Mouse (Mus musculus): ENCODE data around the gene Ankrd10. TPM values are rescaled to one million over a fixed set of nuclear protein-coding genes. Genes with fewer than 3 reads are reported as not detected.
A peak's percentile ranks its signal among the peaks of the same experiment; 100 is the strongest.

Ankrd10 gene
- polyA plus RNA-seq, 1 experiment from 2014 or later, result 99.4 TPM

DNA sequence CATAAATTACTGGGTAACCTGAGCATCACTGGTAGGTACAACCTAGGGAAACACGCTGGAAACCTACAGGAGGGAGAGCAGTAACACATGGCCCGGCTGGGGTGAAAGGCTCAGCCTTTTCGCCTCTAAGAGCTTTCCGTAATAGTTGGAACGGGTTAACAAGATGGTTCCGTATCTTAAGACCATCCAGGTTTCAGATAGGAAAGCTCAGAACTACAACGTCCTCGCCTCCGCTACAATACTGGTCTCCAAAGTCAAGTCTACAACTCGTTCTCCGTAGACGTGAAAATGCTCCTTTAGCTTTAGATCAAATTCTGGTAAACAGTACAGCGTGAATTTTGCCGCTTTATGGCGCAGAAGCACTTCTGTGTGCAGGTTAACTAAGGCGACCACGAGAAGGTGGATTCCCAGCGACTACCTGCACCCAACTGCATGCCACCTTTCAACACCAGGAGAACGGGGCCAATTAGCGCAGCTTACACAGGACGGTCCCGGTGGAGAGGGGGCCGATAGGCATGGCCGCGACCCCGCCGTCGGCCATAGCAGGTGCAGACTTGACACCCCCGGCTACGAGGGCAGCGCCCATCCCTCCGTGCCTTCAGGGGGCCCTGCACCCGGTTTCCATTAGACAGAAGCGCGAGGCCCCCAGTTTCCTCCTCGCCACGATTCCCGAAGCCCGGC lies 1.1 kb downstream of the Ankrd10 start:
- Histone ChIP-seq H3K9me3 (replicated peaks) (no peaks in the 10 kb centered on the region), H3K36me3 (peaks cover 34% of the 10 kb centered on the region), H3K27ac (peak overlapping the region; percentile 100), H3K4me1 (peaks cover 43% of the 10 kb centered on the region), H3K27me3 (no peaks in the 10 kb centered on the region), H3K9ac (peak overlapping the region; percentile 96), H3K4me2 (peak overlapping the region; percentile 67), H3K4me3 (replicated peaks) (peak overlapping the region; percentile 97)
- no peak; the same call in 1 of the 2 replicates for ATAC-seq (replicated peaks; ENCODE audit: low FRiP score)
- WGBS, result under 1% methylated on average over 39 of the region's 39 CpGs

DNA sequence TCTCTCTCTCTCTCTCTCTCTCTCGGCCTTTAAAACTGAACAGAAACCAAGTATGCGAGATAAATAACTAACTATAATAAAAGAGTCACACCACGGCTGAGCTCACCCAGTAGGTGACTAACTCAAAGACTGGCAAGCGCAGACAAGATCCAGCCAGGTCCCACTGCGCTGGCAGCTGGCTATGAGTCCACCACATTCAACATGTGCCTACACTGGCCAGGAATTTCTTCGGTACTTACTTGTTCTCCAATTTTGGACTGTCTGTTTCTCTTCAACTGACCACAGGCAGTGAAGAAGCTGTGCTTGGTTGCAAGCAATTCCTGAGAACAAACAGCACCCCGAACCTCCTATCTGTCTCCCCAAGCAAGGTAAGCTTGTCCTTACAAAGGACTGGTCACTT lies 2.1 kb downstream of the Ankrd10 start:
- Histone ChIP-seq H3K36me3 (peaks cover 44% of the 10 kb centered on the region), H3K27ac (0 out of 2 replicates have a peak overlapping the region, but pooled peaks have one; percentile 100), H3K4me1 (peaks cover 43% of the 10 kb centered on the region), H3K4me3 (replicated peaks) (peak overlapping the region; percentile 97), H3K4me2 (peak overlapping the region; percentile 67), H3K27me3 (no peaks in the 10 kb centered on the region), H3K9ac (peak overlapping the region; percentile 96; the same call in 1 of the 2 replicates), H3K9me3 (replicated peaks) (no peaks in the 10 kb centered on the region)
- 45% methylated on average over 7 of the region's 7 CpGs for WGBS
- no peak for ATAC-seq (replicated peaks; ENCODE audit: low FRiP score)

DNA sequence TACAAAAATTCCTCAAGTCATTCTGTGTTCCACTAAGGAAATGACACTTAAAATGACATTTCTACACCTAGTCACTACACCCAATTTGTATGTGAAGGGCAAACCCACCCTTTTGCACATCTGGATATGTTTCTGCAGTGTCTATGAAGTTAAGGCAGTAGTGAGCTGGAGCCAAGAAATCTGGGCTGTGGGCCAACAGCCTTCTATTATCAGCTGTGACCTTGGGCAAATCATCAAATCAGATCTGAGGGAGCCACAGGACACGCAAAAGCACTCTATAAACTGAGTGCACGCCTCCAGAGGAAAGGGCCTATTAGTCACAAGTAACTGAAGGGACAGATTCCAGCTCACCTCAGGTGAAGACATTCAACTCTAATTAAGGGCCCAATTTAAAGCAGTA lies 3.2 kb downstream of the Ankrd10 start:
- no peak overlapping the region for H3K27ac ChIP-seq
- no peak overlapping the region for H3K9ac ChIP-seq
- WGBS, result 20% methylated on average over 2 of the region's 2 CpGs
- no peaks in the 10 kb centered on the region for H3K9me3 ChIP-seq (replicated peaks)
- no peak for ATAC-seq (replicated peaks; ENCODE audit: low FRiP score)
- H3K36me3 ChIP-seq, result peaks cover 52% of the 10 kb centered on the region
- H3K27me3 ChIP-seq, result no peaks in the 10 kb centered on the region
- H3K4me3 ChIP-seq (replicated peaks), result no peak overlapping the region
- H3K4me1 ChIP-seq, result peaks cover 43% of the 10 kb centered on the region
- H3K4me2 ChIP-seq, result peak overlapping the region; percentile 67

DNA sequence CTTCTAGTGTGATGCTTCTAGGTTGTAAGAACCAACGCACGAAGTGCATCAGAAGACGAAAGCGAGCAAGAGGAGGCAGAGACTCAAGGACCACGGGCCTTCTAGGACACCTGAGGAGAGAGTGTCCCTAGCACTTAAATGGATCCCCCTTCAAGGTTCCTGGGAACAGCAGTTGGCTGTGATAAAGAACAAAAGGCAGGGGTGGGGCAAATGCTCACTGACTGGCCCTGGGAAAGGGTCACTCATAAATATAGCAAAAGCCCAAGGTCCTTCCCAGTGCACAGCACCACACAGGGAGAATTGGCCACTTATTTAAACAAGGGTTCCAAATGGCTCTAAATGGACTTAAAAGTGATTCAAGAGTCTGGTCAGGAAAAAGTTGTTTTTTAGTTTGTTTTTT lies 6.4 kb downstream of the Ankrd10 start:
- Histone ChIP-seq H3K4me3 (replicated peaks) (no peak overlapping the region), H3K36me3 (peaks cover 77% of the 10 kb centered on the region), H3K9me3 (replicated peaks) (no peaks in the 10 kb centered on the region), H3K27me3 (no peaks in the 10 kb centered on the region), H3K4me2 (no peak overlapping the region), H3K27ac (no peak overlapping the region), H3K9ac (no peak overlapping the region), H3K4me1 (peaks cover 29% of the 10 kb centered on the region)
- 72% methylated on average over 5 of the region's 5 CpGs for WGBS
- no peak for ATAC-seq (replicated peaks; ENCODE audit: low FRiP score)

DNA sequence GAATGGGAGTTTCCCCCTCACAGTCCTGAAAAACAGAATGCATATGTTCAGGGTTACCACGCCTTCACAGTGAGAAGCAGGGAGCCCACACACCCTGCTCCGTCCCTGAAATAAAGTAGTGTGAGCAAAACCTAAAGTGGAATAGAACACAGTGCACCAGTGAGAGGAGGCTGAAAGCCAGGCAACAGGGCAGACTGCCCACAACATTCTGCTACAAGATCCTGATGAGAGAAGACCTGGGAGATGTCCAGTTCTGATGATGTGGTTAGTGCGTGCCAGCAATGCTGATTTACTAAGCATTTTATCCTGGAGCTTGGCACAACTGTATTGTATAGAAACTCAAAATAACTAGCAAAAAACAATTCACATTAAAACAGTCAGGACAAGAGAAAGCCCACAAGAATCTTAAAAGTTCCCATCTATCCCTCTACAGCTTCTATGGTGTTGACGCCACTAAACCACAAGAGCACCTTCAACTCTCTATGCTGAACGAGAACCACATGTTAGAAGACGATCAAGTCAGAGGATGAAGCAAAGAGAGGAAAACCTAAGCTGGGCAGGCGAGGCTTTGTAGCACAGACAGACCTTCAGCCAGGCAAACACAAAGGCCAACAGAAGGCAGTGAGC lies 6.9 kb downstream of the Ankrd10 start:
- no peak overlapping the region for H3K9ac ChIP-seq
- H3K27me3 ChIP-seq, result no peaks in the 10 kb centered on the region
- H3K27ac ChIP-seq, result no peak overlapping the region
- no peaks in the 10 kb centered on the region for H3K9me3 ChIP-seq (replicated peaks)
- no peak overlapping the region for H3K4me2 ChIP-seq
- 77% methylated on average over 7 of the region's 7 CpGs for WGBS
- peaks cover 81% of the 10 kb centered on the region for H3K36me3 ChIP-seq
- no peak overlapping the region for H3K4me3 ChIP-seq (replicated peaks)
- no peak for ATAC-seq (replicated peaks; ENCODE audit: low FRiP score)
- peaks cover 24% of the 10 kb centered on the region for H3K4me1 ChIP-seq

DNA sequence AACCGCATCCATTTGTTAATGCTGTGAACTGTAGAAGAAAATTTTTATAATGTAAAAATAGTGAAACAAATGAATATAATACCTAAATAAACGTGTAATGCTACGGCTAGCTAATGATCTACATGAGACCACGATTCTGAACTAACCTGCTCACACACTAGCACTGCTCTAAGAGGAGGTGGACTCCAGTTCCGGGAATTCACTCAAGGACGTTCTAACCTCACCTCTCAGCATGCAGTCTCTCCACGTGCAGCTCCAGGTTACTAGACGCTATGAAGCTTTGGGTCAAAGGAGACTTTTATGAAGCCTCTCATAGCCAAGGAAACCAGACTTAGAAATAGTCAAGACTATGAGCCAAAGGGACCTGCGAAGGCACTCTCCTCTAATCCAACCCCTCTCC lies 7.8 kb downstream of the Ankrd10 start:
- H3K9me3 ChIP-seq (replicated peaks), result no peaks in the 10 kb centered on the region
- H3K4me3 ChIP-seq (replicated peaks), result no peak overlapping the region
- H3K9ac ChIP-seq, result no peak overlapping the region
- peaks cover 15% of the 10 kb centered on the region for H3K4me1 ChIP-seq
- H3K27me3 ChIP-seq, result no peaks in the 10 kb centered on the region
- H3K27ac ChIP-seq, result no peak overlapping the region
- no peak for ATAC-seq (replicated peaks; ENCODE audit: low FRiP score)
- WGBS, result 87% methylated on average over 9 of the region's 9 CpGs
- peaks cover 85% of the 10 kb centered on the region for H3K36me3 ChIP-seq
- no peak overlapping the region for H3K4me2 ChIP-seq

DNA sequence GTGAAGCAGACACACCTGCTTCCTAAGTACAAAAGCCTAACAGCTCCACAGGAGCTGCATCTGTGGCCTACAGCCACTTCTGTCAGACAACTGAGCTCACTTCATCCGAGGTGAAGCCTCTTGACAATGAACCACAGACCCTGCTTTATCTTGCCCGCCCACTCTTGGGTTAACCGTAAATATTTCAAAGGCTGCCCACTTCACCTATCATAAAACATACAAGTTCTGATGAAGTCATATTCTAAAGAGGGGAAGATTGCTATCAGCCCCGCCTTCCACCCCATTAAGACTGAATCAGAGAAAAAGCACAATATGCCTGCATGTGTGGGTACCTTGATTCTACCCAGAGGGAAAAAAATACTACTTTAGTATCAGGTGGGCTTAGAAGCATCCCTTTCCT lies 10.5 kb downstream of the Ankrd10 start:
- Histone ChIP-seq H3K4me1 (no peaks in the 10 kb centered on the region), H3K36me3 (peaks cover 85% of the 10 kb centered on the region), H3K9me3 (replicated peaks) (no peaks in the 10 kb centered on the region), H3K4me2 (no peak overlapping the region), H3K4me3 (replicated peaks) (no peak overlapping the region), H3K27me3 (no peaks in the 10 kb centered on the region), H3K27ac (no peak overlapping the region), H3K9ac (no peak overlapping the region)
- 79% methylated on average over 4 of the region's 4 CpGs for WGBS
- no peak for ATAC-seq (replicated peaks; ENCODE audit: low FRiP score)

DNA sequence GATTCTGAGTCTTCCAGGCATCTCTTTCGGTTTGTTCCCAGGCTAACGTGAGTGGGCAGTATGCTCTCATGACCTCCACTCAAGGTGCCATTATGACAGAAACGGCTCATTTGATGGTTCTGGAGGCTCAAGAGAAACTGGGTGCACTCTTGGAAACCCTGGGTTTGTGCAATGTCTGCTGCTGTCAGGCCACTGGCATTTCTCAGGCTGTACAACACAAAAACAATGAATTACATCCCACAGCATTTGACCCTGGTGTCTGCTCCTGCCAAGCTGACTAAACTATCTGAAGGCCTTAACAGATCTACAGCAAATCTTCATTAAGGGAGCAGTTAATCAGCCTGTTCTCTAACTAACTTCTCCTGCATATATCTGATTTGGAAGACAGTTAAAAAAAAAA lies 16.5 kb downstream of the Ankrd10 start:
- no peak overlapping the region for H3K4me3 ChIP-seq (replicated peaks)
- no peaks in the 10 kb centered on the region for H3K4me1 ChIP-seq
- peaks cover 95% of the 10 kb centered on the region for H3K36me3 ChIP-seq
- no peaks in the 10 kb centered on the region for H3K9me3 ChIP-seq (replicated peaks)
- H3K9ac ChIP-seq, result no peak overlapping the region
- 87% methylated on average over 3 of the region's 3 CpGs for WGBS
- no peak overlapping the region for H3K27ac ChIP-seq
- ATAC-seq (replicated peaks; ENCODE audit: low FRiP score), result no peak
- H3K4me2 ChIP-seq, result no peak overlapping the region
- no peaks in the 10 kb centered on the region for H3K27me3 ChIP-seq

DNA sequence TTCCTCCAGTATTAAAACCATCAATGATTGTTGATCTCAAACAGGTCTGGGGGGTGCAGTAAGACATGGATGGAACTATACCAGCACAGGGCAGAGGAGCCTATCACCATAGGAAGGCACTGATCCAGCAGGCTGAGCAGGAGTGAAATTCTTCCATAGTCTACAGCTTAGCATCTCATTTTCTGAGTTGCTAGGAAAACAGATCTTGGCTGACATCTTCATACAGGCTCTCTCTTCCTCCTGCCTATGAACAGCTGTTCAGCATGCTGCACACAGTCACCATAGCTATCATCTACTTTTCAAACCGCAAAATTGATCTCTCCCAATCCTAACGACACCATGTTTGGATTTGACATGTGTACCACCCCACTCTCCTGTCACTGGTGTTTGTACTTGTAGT lies 17.5 kb downstream of the Ankrd10 start:
- no peak overlapping the region for H3K4me2 ChIP-seq
- H3K4me1 ChIP-seq, result no peaks in the 10 kb centered on the region
- ATAC-seq (replicated peaks; ENCODE audit: low FRiP score), result no peak
- H3K9me3 ChIP-seq (replicated peaks), result no peaks in the 10 kb centered on the region
- no peak overlapping the region for H3K4me3 ChIP-seq (replicated peaks)
- H3K27ac ChIP-seq, result no peak overlapping the region
- 88% methylated on average over 2 of the region's 2 CpGs for WGBS
- no peak overlapping the region for H3K9ac ChIP-seq
- H3K36me3 ChIP-seq, result peaks cover 97% of the 10 kb centered on the region
- H3K27me3 ChIP-seq, result no peaks in the 10 kb centered on the region

DNA sequence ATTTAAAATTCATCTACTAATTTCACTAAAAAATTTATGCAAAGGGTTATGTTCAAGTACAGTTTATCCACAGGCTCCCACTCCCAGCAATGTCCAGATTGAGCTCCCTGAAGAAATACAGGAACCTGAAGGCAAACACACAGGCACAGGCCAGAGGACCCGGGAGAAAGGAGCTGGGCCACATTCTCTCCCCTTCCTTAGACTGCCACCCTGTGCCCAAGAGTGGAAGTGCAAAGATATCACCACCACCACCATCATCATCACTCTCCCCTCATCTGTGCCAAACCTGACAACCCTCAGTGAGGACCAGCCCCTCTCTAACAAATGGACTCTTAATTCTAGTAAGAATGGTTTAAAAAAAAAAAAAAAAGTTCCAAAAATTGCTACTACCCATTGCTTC lies 19.3 kb downstream of the Ankrd10 start:
- Histone ChIP-seq H3K9ac (no peak overlapping the region), H3K4me2 (no peak overlapping the region), H3K4me3 (replicated peaks) (no peak overlapping the region), H3K4me1 (no peaks in the 10 kb centered on the region), H3K27ac (no peak overlapping the region), H3K36me3 (peaks cover 96% of the 10 kb centered on the region), H3K9me3 (replicated peaks) (no peaks in the 10 kb centered on the region), H3K27me3 (no peaks in the 10 kb centered on the region)
- ATAC-seq (replicated peaks; ENCODE audit: low FRiP score), result no peak
- 5% methylated on average over 1 of the region's 1 CpGs for WGBS

DNA sequence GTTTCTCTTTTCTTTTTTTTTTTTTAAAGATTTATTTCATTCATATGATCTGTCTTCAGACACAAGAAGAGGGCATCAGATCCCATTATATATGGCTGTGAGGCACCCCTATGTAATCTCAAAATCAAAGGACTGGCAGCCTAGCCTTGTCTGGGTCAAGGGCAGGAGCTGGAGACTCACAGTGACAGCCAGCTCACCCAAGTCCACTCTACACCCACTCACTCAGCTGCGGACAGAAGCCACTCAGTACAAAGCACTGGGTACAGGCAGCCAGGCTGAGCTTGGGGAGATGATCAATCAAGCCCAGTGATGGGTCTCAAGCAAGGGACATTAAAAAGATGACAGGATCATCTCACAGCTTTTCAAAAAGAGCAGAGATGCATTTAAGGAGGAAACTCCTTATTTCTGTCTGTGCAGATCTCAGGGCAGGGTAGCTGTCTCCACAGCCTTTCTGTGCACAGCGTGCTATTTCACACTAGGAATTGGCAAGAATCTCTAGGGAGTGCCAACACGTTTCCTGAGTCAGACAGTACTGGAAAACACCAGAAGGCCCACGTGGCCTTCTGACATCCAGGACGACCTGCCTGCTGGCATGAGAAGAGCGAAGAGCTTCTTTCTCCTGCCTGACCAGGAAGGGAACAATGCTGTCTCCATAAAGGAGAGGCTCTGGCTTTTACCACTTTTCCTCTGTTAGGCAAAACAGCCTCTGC lies 21.3 kb downstream of the Ankrd10 start:
- Histone ChIP-seq H3K9ac (no peak overlapping the region), H3K27me3 (no peaks in the 10 kb centered on the region), H3K4me1 (no peaks in the 10 kb centered on the region), H3K4me2 (no peak overlapping the region), H3K36me3 (peaks cover 95% of the 10 kb centered on the region), H3K27ac (no peak overlapping the region), H3K9me3 (replicated peaks) (no peaks in the 10 kb centered on the region), H3K4me3 (replicated peaks) (no peak overlapping the region)
- 82% methylated on average over 6 of the region's 6 CpGs for WGBS
- no peak for ATAC-seq (replicated peaks; ENCODE audit: low FRiP score)

DNA sequence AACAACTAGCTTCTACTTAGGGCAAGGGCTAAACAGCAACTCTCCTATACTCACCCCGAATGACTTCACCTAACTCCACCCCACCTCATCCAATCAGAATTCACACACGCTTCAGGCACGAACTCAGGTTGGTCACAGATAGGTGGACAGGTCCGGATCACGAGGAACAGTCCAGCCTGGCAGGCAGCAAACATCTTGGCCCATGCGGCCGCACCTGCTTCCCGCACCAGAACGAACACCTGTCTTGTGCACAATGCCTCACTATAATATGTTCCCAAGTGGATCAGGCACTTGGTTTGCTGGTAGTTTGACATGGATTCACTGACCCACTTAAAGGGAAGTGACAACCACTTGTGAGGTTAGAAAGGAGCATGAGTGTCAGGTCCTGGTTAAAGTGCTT lies 26.7 kb downstream of the Ankrd10 start:
- ATAC-seq (replicated peaks; ENCODE audit: low FRiP score), result no peak
- no peak overlapping the region for H3K27ac ChIP-seq
- no peak overlapping the region for H3K4me3 ChIP-seq (replicated peaks)
- H3K9ac ChIP-seq, result no peak overlapping the region
- no peaks in the 10 kb centered on the region for H3K4me1 ChIP-seq
- no peaks in the 10 kb centered on the region for H3K9me3 ChIP-seq (replicated peaks)
- H3K4me2 ChIP-seq, result no peak overlapping the region
- H3K27me3 ChIP-seq, result no peaks in the 10 kb centered on the region
- WGBS, result 97% methylated on average over 9 of the region's 9 CpGs
- peaks cover 76% of the 10 kb centered on the region for H3K36me3 ChIP-seq

Measured in kidney, embryonic 15.5 days (tissue).